Mouse (Mus musculus): ENCODE results near the gene Ncor2. TPM values are rescaled to one million over a fixed set of nuclear protein-coding genes. Genes with fewer than 3 reads are reported as not detected.

Gene Ncor2
- total RNA-seq, 4 experiments from 2014 or later, result 246 to 324 (median 271) TPM

GRCm38 (mm10) chr5:124992891-124993290, 186.1 kb downstream of the Ncor2 start:
- no peak for DNase-seq (ENCODE audit: low spot score in 2 of 2)

GRCm38 (mm10) chr5:124992323-124992722, 186.7 kb downstream of the Ncor2 start:
- no peak for DNase-seq (ENCODE audit: low spot score in 2 of 2)

GRCm38 (mm10) chr5:124989724-124990123, 189.3 kb downstream of the Ncor2 start:
- no peak for DNase-seq (ENCODE audit: low spot score in 2 of 2)

- DNase-seq (ENCODE audit: low spot score in 2 of 2), result no peak
Measured at GRCm38 (mm10) chr5:124986656-124987055, 192.4 kb downstream of the Ncor2 start.

- DNase-seq (ENCODE audit: low spot score in 2 of 2), result no peak
Measured at GRCm38 (mm10) chr5:124986222-124986621, 192.8 kb downstream of the Ncor2 start.

GRCm38 (mm10) chr5:124969790-124970189, 209.2 kb downstream of the Ncor2 start:
- no peak for DNase-seq (ENCODE audit: low spot score in 2 of 2)

Other genes with a start within 250 kb of the Ncor2 start
- gene Rflna, start 176.0 kb downstream of the Ncor2 start, total RNA-seq (2022), result under 1 TPM in 3 of 4 experiments, not detected in 1; 0.37 to 0.66 (median 0.45) TPM
- gene Scarb1, start 161.9 kb upstream of the Ncor2 start, total RNA-seq (2022), result 10 to 100 TPM; 27.9 to 38.7 (median 34.3) TPM
- gene Gm10382, start 210.1 kb upstream of the Ncor2 start, total RNA-seq (2022), result under 1 TPM in 2 of 4 experiments, not detected in 2; 0.27 to 0.72 TPM
- 100 to 1,000 TPM; 769 to 857 (median 823) TPM for gene Ubc, start 211.0 kb upstream of the Ncor2 start, total RNA-seq (2022)

All from layer of hippocampus, adult 8-10 months (tissue).